Mouse (Mus musculus): Measurements from ENCODE around the gene Ccdc162.

DNA sequence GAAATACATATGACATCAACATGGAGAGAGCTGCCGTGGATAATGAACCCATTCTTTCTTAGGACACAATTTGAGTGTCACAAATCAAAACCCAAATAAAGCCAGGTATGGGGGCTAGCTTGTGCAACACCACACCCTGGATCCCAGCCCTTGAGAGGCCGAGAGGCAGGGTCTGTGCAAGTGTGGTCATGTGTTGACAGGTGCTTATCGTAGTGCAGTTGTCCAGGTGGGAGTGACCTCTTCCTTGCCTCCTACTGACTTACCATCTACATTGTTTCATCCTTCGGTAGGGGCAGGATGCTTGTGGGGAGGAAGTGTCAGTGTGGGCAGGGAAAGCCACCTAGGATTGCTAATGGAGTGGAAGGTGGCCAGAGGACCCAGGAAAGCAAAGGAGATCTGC is 115.1 kb downstream of the Ccdc162 start:
- TF ChIP-seq CTCF (IDR thresholded peaks at IDR 0.05; ENCODE audit: control insufficient read depth, insufficient read depth, low read length), result no peak
- TF ChIP-seq POLR2A (IDR thresholded peaks at IDR 0.05; ENCODE audit: borderline replicate concordance, control insufficient read depth, low read depth, low read length), result no peak
